Mouse (Mus musculus) testis, adult 2 months (tissue): ENCODE data around the gene Mgat4a.

Experiments
- CTCF ChIP-seq: fragments of 200-500 bp; IDR thresholded peaks from 2 replicates; pipeline ENCODE4 v1.5.1; 2012; ENCODE audit warnings: low read depth, mild to moderate bottlenecking, inconsistent platforms, low read length, moderate library complexity; ENCODE audit not compliant: control insufficient read depth, insufficient read depth, insufficient replicate concordance
- POLR2A ChIP-seq: fragments of 200-500 bp; IDR thresholded peaks from 2 replicates; pipeline ENCODE4 v1.6.1; 2012; ENCODE audit warnings: low read depth, mild to moderate bottlenecking, inconsistent platforms, low read length, moderate library complexity; ENCODE audit not compliant: control insufficient read depth

GRCm38 (mm10) chr1:37405137-37405536, 135.7 kb downstream of the Mgat4a start:
- TF ChIP-seq POLR2A (no peak), CTCF (no peak)
